Mouse (Mus musculus): ENCODE data around the gene Bcl2a1b.
A peak's percentile ranks its signal among the peaks of the same experiment; 100 is the strongest.
"Not testable (repeated sequence)": the region's sequence is repeated elsewhere in the genome, so short reads cannot be mapped to it uniquely, and the experiment has no call there.

GRCm38 (mm10) chr9:89230897-89231497 lies 32.0 kb downstream of the Bcl2a1b start:
- peak; percentile 14; the same call in 1 of the 2 replicates for TF ChIP-seq CTCF (conservative IDR thresholded peaks at IDR 0.05; ENCODE audit: low read length)
- TF ChIP-seq NANOG, POU5F1 (IDR thresholded peaks at IDR 0.05; ENCODE audit: borderline replicate concordance, low read length): not testable (repeated sequence)
